12 mouse cellular contexts compared by ENCODE assay signal in genomic region chr4:43673703-43674102, GRCm38 (mm10).
DNase-seq lines count a peak whose midpoint lies in the region.
"Had no signal": no experiment of that assay in that cellular context is flagged by ENCODE, and none has a peak within 500 bp of the region (broad histone marks: within the 10 kb centered on the region; RNA-seq: fewer than 3 reads in every experiment).

No protein-coding gene starts in this region.

- DNase-seq in cerebellum, postnatal 10 days: peak; percentile 29 to 41
- no peak for DNase-seq in cerebellum, postnatal 14 days
- peak; percentile 30 to 55 for DNase-seq in lung, adult 18-20 months
- DNase-seq in lung, postnatal 14 days: no peak
- peak; percentile 31 for DNase-seq in lung, postnatal 36 days
- no peak for DNase-seq in lung, postnatal 10 days
- DNase-seq: adrenal gland, postnatal 25 days; cerebellum, adult 11-12 months; cerebellum, adult 8-10 months; cerebellum, postnatal 25 days; gastrocnemius, postnatal 25 days; heart, adult 2 months had no signal

Comparison
In these comparisons a context has a peak if more than half of its experiments do, and no peak if none do; other contexts are left out.
1. DNase-seq: peak in cerebellum, postnatal 10 days (2 of 2), lung, adult 18-20 months (2 of 2) and lung, postnatal 36 days (single experiment); none in cerebellum, postnatal 14 days (0 of 2), lung, postnatal 14 days (single experiment) and lung, postnatal 10 days (single experiment).